Mouse (Mus musculus) heart, adult 2 months (tissue): Measurements from ENCODE around the gene F13a1.

Experiments used
- CTCF ChIP-seq: fragments of 200-600 bp; IDR thresholded peaks from 2 replicates; pipeline ENCODE4 v1.8.1; 2022; ENCODE audit warnings: antibody characterized with exemption, mild to moderate bottlenecking, moderate library complexity
- EP300 ChIP-seq: fragments of 200-500 bp; IDR thresholded peaks from 2 replicates; pipeline ENCODE4 v1.6.1; 2011; ENCODE audit warnings: low read depth, low read length, control low read depth; ENCODE audit not compliant: insufficient read depth

DNA sequence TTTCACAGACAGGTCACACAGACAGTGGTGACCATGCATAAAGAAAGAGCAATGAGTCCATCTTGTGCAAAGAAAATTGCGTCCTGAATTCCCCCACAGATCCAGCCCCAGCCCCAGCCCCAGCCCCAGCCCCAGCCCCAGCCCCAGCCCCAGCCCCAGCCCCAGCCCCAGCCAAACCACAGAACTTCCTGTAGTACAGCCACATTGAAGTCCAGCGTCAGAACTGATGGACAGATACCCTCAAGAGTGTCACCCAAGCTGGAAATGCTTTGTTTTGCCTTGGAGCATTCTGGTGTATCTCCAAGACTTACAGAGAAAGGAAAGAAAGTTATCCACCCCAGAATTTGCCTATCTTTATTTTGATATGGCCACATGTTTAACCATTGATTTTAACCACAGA, 413 bp downstream of the F13a1 start:
- TF ChIP-seq EP300 (no peak), CTCF (no peak)
